Mouse (Mus musculus): Measurements from ENCODE around the gene Ppp5c. TPM values are rescaled to one million over a fixed set of nuclear protein-coding genes. Genes with fewer than 3 reads are reported as not detected.
A peak's percentile ranks its signal among the peaks of the same experiment; 100 is the strongest.

The Ppp5c gene
- total RNA-seq (2022): 100 to 1,000 TPM in 2 of 4 experiments, 10 to 100 TPM in 2; 95.4 to 106 (median 99.0) TPM

- DNase-seq (ENCODE audit: low spot score): peak; percentile 82
Measured at GRCm38 (mm10) chr7:17027588-17028343, at the start of gene Ppp5c. Gene Ppp5c (minus strand): TSS chr7:17027924.

- no peak for DNase-seq (ENCODE audit: low spot score)
Measured at GRCm38 (mm10) chr7:17076542-17076941, 48.8 kb upstream of the Ppp5c start.

GRCm38 (mm10) chr7:17073904-17074615 is 46.3 kb upstream of the Ppp5c start, which contains the start of gene Psg16:
Gene Psg16 (plus strand): TSS chr7:17074040.
- peak; percentile 25 for DNase-seq (ENCODE audit: low spot score)

- DNase-seq (ENCODE audit: low spot score): no peak
Measured at GRCm38 (mm10) chr7:17073513-17073903, 45.8 kb upstream of the Ppp5c start.

GRCm38 (mm10) chr7:17067651-17068050 is 39.9 kb upstream of the Ppp5c start:
- peak; percentile 21 for DNase-seq (ENCODE audit: low spot score)

GRCm38 (mm10) chr7:17067000-17067399 is 39.3 kb upstream of the Ppp5c start:
- no peak for DNase-seq (ENCODE audit: low spot score)

GRCm38 (mm10) chr7:17066412-17066811 is 38.7 kb upstream of the Ppp5c start:
- DNase-seq (ENCODE audit: low spot score): peak; percentile 88

- DNase-seq (ENCODE audit: low spot score): no peak
Measured at GRCm38 (mm10) chr7:17065620-17066019, 37.9 kb upstream of the Ppp5c start.

- DNase-seq (ENCODE audit: low spot score): peak; percentile 19
Measured at GRCm38 (mm10) chr7:17062845-17063244, 35.1 kb upstream of the Ppp5c start.

GRCm38 (mm10) chr7:17062389-17062788 is 34.7 kb upstream of the Ppp5c start, which contains the start of gene Hif3a:
Gene Hif3a (minus strand): TSS chr7:17062427.
- peak; percentile 53 for DNase-seq (ENCODE audit: low spot score)

GRCm38 (mm10) chr7:17060782-17061605 is 33.3 kb upstream of the Ppp5c start:
- peak; percentile 31 for DNase-seq (ENCODE audit: low spot score)

- DNase-seq (ENCODE audit: low spot score): peak; percentile 96
Measured at GRCm38 (mm10) chr7:17060031-17060781, 32.5 kb upstream of the Ppp5c start.

GRCm38 (mm10) chr7:17059463-17059844 is 31.7 kb upstream of the Ppp5c start:
- DNase-seq (ENCODE audit: low spot score): no peak

GRCm38 (mm10) chr7:17058816-17059462 is 31.2 kb upstream of the Ppp5c start:
- DNase-seq (ENCODE audit: low spot score): peak; percentile 52

GRCm38 (mm10) chr7:17058071-17058689 is 30.5 kb upstream of the Ppp5c start:
- DNase-seq (ENCODE audit: low spot score): peak; percentile 91

- peak; percentile 17 for DNase-seq (ENCODE audit: low spot score)
Measured at GRCm38 (mm10) chr7:17056601-17057523, 29.1 kb upstream of the Ppp5c start.

GRCm38 (mm10) chr7:17056081-17056581 is 28.4 kb upstream of the Ppp5c start:
- peak; percentile 78 for DNase-seq (ENCODE audit: low spot score)

GRCm38 (mm10) chr7:17055287-17055946 is 27.7 kb upstream of the Ppp5c start:
- DNase-seq (ENCODE audit: low spot score): no peak
